Mouse (Mus musculus): ENCODE measurements around the gene Gm4952.
"Not testable (repeated sequence)": the region's sequence is repeated elsewhere in the genome, so short reads cannot be mapped to it uniquely, and the experiment has no call there.

Gene Gm4952

GRCm38 (mm10) chr19:12600684-12601480 is 1.1 kb downstream of the Gm4952 start:
- peak; percentile 32 for DNase-seq (ENCODE audit: low spot score)

- DNase-seq (ENCODE audit: low spot score): peak; percentile 36
Measured at GRCm38 (mm10) chr19:12608336-12608735, 8.6 kb downstream of the Gm4952 start.

GRCm38 (mm10) chr19:12613646-12614045 is 13.9 kb downstream of the Gm4952 start:
- no peak for DNase-seq (ENCODE audit: low spot score)

- peak; percentile 53 for DNase-seq (ENCODE audit: low spot score)
Measured at GRCm38 (mm10) chr19:12633176-12633575, 33.4 kb downstream of the Gm4952 start, which contains the start of gene Glyat. Gene Glyat (plus strand): TSS chr19:12633308.

- DNase-seq (ENCODE audit: low spot score): no peak
Measured at GRCm38 (mm10) chr19:12634259-12634658, 34.5 kb downstream of the Gm4952 start.

- DNase-seq (ENCODE audit: low spot score): no peak
Measured at GRCm38 (mm10) chr19:12634963-12635362, 35.2 kb downstream of the Gm4952 start.

- DNase-seq (ENCODE audit: low spot score): no peak
Measured at GRCm38 (mm10) chr19:12636863-12637262, 37.1 kb downstream of the Gm4952 start.

- DNase-seq (ENCODE audit: low spot score): no peak
Measured at GRCm38 (mm10) chr19:12638049-12638448, 38.3 kb downstream of the Gm4952 start.

- no peak for DNase-seq (ENCODE audit: low spot score)
Measured at GRCm38 (mm10) chr19:12649511-12649910, 49.7 kb downstream of the Gm4952 start.

GRCm38 (mm10) chr19:12666156-12666555 is 66.4 kb downstream of the Gm4952 start:
- no peak for DNase-seq (ENCODE audit: low spot score)

GRCm38 (mm10) chr19:12668601-12669000 is 68.8 kb downstream of the Gm4952 start:
- DNase-seq (ENCODE audit: low spot score): not testable (repeated sequence)

- DNase-seq (ENCODE audit: low spot score): no peak
Measured at GRCm38 (mm10) chr19:12670139-12670538, 70.4 kb downstream of the Gm4952 start, which contains the start of gene Olfr1442. Gene Olfr1442 (plus strand): TSS chr19:12670439.

- DNase-seq (ENCODE audit: low spot score): no peak
Measured at GRCm38 (mm10) chr19:12671051-12671450, 71.3 kb downstream of the Gm4952 start.

- DNase-seq (ENCODE audit: low spot score): no peak
Measured at GRCm38 (mm10) chr19:12677812-12678211, 78.0 kb downstream of the Gm4952 start, which contains the start of gene Olfr1443. Gene Olfr1443 (plus strand): TSS chr19:12678112.

All from yolk sac, embryonic 10.5 days (tissue).